Mouse (Mus musculus): ENCODE results near the gene Myrf. TPM values are rescaled to one million over a fixed set of nuclear protein-coding genes. Genes with fewer than 3 reads are reported as not detected.
A peak's percentile ranks its signal among the peaks of the same experiment; 100 is the strongest.
"Not testable (repeated sequence)": the region's sequence is repeated elsewhere in the genome, so short reads cannot be mapped to it uniquely, and the experiment has no call there.

Myrf gene
- total RNA-seq, 2 experiments from 2014 or later: 1.6 to 1.8 TPM

DNA sequence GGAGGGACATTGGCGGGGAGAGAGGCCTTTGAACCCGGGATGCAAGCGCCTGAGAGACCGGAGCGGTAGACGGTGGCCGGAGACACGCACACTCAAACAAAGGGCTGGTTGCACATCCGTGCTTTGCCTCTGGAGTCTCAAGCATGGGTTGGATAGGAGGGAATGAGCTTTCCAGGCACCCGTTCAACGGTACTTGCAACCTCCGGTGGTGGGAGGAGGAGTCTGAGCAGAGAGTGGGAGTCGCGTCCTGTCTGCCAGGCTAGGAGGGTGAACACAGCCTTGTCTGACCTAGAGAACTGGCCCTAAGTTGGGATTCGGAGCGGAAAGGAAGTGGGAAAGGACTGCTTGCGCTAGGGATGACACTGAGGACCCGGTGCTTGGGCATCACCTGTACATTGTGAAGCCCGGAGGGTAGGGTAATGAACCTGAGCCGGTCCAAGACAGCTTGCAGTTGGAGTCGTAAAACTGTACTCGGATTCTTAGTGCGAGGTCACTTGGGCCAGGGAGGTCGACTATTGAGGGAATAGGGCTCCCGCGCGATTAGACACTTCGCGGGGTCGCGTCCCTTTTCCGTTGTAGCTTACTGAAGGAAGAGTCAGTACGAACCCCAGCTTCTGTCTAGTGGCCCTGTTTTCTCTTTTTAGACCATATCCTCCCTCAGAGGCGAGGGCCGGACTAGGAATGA is 57.1 kb downstream of the Myrf start:
- intact Hi-C loops (cut with DNase I): no loop called here
- DNase-seq: peak; percentile 74

DNA sequence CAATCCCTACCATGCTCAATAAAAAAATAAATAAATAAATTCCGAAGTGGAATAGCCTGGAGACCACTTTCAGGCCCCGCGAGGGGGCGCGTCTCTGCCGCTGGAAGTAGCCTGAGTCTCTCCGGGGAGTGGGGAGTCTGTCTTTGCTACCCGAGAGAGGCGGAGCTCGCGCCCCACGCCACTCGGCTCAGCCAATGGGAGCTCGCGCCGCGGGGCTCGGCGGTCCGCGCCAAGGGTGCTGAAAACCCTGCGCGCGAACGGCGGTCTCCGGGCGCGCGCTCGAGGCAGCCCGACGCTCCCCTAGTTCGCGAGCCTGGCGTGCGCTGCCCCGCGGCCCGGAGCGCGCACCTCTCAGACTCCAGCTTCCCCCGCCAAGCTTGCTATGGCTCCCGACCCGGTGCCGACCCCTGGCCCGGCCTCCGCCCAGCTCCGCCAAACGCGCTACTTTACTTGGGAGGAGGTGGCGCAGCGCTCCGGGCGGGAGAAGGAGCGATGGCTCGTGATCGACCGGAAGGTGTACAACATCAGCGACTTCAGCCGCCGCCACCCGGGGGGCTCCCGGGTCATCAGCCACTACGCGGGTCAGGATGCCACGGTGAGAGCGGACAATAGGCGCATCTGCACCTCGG is 57.8 kb downstream of the Myrf start, which contains the start of gene Fads1:
Gene Fads1 (plus strand): TSS at position 219 of the 629 bp plus-strand sequence.
- intact Hi-C loops (cut with DNase I): no loop called here
- DNase-seq: peak; percentile 97

DNA sequence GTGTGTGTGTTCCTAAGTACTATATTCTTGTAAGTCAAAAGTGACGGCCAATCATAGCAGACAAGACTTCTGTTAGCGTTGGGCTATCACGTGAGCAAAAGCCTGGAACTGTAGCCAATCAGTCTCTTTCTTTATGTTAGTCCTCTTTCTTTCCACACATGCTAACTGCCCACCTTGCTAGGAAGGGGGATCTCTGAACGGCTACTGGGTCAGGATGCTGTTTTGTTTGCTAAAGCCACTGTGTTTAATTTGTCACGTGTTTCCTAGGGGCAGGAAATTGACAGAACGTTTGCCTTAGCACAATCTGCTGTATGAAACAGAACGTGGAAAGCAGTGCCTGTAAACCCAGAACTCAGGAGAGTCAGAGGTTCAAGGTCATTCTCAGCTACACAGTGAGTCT is 58.4 kb downstream of the Myrf start:
- no peak for DNase-seq
- intact Hi-C loops (cut with DNase I): no loop called here

DNA sequence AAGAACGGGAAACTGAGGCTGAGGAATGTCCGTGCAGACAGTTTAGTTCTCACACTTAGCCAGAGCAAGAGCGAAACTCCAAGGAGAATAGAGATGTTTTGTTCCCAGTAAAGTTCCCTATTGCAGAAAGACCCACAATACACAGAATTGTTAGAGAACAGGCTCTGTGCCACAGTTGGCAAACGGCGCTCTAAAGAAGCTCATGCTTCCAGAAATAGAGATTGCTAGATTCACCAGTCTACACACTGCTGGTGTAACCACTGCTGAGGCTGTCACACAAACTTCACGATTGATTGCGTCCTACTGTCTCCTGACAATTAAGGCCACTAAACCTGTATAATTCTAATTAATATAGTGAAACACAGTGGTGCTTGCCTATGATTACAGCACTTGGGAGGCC is 59.3 kb downstream of the Myrf start:
- intact Hi-C loops (cut with DNase I): no loop called here
- DNase-seq: no peak

DNA sequence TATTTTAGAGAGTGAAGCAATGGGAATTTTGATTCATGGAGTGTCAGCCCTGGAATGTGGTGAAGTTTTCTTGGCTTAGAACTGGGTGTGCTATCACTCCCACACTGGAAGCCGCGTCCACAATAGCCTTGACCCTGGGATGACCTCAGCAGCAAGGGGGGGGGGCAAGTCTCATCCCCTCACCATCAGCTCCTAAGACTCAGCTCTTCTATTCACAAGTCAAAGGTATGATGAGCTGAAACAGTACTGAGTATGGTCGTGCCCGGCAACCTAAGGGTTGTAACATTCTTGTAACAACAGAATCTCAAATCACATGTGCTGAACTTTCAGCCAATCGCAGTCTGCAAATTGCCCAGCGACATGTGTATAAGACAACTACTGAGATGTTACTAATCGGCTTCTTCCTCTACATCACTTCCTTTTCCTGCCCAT is 63.6 kb downstream of the Myrf start:
- intact Hi-C loops (cut with DNase I): no loop called here
- DNase-seq: no peak

DNA sequence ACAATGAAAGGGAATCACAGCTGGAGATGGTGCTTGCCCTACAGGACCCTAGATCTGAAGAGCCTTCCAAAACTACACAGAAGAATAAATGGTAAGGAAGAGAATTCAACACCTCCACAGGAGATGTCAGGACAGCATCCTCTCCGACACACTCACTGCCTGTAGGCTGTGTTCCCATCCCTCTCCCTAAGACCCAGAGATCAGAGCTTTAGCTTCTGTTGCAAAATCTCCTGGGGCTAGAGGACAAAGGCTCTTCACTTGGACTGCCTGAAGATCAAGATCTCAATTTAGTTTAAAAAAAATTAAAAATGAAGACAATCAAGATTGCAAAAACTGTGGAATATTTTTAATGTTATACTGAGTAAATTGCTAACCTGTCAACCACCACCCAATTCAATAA is 64.1 kb downstream of the Myrf start:
- no peak for DNase-seq
- intact Hi-C loops (cut with DNase I): no loop called here

DNA sequence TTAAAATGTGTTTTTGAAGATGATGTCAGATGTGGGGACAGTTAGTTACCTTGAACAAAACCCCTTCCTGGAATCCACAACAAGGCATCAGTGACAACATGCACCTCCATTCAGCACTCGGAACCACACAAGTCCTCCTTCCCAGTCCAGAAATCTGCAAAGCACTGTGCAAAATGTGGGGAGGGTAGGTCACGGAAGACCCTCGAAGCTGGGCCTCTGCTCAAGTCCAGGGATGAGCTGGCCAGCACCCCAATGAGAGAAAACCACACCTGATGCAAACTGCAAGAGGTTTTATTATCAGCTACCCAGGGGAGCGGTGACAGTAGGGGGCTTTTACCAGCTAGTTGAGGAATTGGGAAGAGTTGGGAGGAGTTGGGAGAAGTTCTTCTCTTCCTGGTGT is 65.6 kb downstream of the Myrf start:
- intact Hi-C loops (cut with DNase I): no loop called here
- no peak for DNase-seq

DNA sequence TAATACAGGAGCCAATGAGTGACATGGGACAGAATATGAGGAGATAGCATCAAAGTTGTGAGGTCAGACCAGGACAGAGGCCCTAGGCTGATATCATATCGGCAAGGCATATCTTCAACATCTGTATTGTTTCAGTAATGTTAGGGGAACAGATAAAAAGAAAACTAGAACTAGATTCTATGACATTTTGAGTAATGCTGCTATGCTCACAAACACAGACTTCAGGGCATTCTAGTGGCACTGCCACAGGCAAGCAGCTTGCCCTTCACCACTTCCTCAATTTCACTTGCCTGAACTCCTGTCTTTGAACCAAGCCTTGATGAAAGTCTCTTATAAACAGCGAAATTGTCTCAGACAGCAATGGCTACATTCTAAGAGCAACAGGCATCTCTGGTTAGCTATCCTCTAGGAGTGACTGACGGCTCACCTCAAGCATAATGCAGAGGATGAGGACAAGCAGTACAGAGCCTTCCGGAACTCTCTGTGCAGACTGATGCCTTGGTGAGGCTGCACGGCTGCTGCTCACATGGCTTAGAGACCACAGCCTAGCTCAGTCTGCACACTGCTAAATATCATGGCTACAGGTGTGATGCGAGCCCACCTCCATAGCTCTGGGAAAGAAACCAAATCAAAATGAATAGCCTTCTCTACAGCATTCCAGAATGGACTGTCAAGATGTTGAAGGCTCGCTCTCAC is 66.6 kb downstream of the Myrf start:
- intact Hi-C loops (cut with DNase I): no loop called here
- DNase-seq: no peak

DNA sequence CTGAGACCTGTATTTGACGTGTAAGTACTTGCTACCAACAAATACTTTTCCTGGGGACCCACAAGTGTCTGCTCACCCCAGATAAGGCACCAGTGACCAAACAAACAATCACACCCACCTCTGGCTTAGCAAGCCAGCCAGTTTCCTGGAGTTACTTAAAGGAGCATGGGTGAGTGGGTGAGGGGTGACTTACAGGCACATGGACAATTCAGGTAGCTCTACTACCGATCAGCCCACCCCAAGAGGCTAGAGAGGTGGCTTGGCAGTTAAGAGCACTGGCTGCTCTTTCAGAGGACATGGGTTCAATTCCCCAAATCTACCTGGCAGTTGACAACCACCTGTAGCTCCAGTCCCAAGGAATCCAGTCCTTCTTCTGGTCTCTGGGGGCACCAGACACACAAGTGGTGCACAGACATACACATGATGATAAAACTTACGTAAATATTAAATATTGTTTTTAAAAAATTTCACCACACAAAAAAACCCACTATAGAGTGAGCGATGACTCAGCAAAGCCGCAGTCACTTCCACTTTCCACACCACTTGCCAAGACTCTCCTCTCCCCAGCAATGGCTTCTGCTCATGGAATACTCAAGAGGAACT is 67.3 kb downstream of the Myrf start:
- intact Hi-C loops (cut with DNase I): no loop called here
- DNase-seq: no peak

DNA sequence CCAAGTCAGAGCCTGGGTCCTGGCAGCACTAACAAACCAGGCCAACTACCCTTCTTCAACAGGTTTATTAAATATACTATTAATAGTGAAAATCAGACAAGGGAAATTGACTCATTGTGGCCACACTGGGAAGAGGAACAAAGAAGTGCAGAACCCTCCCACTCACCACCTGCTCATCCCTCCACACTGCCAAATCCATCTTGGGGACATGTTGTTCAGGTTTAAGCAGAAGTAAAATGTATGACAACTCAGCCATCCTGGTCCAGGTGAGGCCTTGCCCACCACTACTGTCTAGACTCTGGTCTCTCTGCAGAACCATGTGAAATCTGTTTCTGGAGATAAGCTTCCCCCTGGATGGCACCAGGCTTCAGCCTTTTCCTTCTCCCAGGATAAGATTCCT is 68.7 kb downstream of the Myrf start:
- intact Hi-C loops (cut with DNase I): no loop called here
- DNase-seq: no peak

DNA sequence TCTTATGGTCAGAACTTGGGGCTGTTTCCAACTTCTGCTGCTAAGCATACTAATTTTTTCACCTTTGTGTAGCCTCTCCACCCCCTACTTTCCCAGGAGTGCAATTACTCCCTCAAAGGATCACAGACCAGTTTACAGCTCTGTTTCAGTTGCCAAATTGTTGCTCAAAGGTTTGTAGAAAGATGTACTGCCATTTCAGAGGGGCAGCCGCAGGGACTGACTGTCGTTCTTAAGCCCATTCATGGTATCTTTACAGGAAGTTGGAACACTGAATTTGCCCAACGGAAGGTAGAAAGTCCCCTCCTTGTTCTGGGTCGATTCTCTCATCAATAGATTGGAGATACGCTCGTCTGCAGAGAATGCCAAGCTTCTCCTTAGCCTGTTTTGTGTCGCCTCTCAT is 69.2 kb downstream of the Myrf start:
- no peak for DNase-seq
- intact Hi-C loops (cut with DNase I): no loop called here

DNA sequence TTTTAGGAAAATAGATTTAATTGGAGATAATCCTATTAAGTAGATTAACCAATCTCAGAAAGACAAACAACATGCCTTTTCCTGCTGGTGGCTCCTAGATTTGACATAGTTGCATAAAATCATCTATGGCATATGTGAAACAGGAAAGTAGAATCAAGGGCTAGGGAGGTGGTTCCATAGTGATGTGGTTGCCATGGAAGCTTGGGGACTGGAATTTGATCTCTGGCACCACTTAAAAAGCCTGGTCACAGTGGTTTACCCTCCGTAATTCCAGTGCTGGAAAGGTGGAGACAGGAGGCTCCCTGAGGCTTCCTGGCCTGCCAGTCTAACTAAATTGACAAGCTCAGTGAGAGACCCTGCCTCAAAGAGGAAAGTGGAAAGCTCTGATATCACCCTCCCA is 70.1 kb downstream of the Myrf start:
- DNase-seq: no peak
- intact Hi-C loops (cut with DNase I): no loop called here

DNA sequence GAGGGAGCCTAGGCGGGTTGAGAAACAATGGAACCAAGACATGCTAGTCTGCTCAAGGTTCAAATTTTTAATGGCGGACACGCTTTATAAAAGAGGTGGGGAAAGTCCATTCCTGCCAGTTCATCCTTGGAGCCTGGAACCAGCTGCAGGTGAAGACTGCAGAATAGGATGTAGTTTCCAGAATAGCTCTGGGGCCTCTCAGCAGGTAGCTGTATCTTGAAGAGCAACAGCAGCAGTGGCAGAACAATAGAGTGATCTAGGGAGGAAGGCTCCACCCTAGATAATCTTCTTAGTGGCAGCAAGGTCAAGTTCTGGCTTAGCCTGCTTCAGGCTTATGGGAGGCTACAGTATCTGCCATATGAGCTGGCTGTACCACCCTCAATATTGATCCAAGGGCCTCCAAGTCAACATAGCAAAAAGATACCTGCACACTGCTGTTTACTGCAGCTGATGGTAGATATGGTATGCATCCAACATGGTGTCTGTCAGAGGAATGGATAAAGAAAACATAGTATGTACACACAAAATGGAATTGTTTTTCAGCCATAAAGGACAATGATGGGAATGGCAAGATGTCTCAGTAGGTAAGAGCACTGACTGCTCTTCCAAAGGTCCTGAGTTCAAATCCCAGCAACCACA is 70.7 kb downstream of the Myrf start:
- intact Hi-C loops (cut with DNase I): not testable (repeated sequence)

DNA sequence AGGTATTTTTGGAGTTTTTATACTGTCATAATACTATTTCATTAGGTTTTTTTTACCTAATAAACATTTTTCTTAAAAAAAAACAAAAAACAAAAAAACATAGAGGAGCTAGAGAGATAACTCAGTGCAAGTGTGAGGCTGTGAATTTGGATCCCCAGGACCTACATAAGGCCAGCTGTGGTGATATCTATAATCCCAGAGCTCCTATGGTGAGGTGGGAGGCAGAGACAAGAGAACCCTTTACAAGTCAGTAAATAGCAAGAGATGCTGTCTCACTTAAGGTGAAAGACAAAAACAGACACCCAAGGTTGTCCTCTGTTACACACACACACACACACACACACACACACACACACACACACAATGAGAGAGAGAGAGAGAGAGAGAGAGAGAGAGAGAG is 71.4 kb downstream of the Myrf start:
- intact Hi-C loops (cut with DNase I): no loop called here
- no peak for DNase-seq

More for the DNA sequence above, 70.7 kb downstream of the Myrf start:
- DNase-seq: not testable (repeated sequence)

DNA sequence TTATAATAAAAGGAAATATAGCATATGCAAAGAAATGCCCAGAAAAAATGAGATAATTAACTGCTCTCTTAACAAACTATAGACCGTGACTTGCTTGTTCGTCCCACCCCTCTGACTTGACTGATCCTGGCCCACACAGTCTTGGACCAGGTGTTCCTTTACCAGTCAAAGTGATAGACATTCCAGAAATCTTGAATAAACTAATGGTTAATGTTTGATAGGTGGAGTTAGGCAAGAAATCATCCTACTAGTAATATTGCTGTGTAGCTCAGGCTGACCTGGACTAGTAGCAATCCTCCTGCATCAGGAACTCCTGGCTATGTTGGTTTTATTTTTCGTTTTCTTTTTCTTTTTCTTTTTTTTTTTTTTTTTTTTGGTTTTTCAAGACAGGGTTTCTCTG is 72.1 kb downstream of the Myrf start:
- intact Hi-C loops (cut with DNase I): no loop called here
- no peak for DNase-seq

DNA sequence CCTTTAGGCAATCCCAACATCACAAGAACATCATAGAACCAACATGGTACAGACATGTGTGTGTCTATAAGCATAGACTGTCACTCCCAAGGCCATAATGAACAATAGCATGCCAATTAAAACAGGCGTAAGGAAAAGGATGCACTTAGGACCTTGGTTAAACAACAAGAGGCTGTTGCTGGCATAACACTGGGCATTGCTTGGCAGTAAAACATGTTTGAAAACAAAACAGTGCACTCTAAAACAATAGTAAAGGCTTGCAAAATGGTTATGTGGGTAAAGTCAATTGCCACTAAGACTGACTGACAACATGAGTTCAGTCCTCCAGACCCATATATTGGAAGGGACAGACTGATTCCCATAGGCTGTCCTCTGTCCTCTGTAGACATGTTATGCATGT is 72.6 kb downstream of the Myrf start:
- intact Hi-C loops (cut with DNase I): no loop called here
- no peak for DNase-seq

DNA sequence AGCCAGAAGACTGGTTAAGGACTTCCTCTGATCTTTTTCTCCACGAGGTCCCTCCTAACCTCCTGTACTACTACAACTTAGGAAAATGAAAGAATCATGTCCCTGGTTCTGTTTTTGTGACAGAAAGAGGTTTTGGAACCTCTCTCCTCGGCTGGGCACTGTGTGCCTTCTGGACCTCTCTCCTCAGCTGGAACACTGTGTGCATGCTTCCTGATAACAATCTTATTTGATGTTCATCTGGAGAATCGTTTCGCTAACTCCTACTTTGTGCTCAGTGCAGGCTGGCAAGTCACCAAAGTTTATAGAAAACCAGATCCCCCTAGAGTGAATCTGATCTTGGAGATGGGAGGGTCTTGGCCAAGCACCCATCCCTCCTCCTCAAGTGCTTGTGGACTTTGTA is 73.4 kb downstream of the Myrf start:
- no peak for DNase-seq
- intact Hi-C loops (cut with DNase I): no loop called here

DNA sequence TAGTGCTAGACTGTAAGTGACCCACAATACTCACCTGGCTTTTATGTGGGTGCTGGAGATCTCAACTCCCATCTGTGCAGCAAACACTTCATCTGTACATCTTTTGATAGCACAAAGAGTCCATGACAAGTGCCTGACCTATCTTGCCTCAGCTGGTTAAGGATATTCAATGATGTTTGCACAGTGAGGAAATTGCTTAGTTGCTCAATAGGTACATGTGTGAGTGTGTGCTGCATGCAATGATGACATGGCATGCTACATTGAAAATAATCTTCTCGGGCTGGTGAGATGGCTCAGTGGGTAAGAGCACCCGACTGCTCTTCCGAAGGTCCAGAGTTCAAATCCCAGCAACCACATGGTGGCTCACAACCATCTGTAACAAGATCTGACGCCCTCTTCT is 74.6 kb downstream of the Myrf start:
- DNase-seq; intact Hi-C loops (cut with DNase I): not testable (repeated sequence)

DNA sequence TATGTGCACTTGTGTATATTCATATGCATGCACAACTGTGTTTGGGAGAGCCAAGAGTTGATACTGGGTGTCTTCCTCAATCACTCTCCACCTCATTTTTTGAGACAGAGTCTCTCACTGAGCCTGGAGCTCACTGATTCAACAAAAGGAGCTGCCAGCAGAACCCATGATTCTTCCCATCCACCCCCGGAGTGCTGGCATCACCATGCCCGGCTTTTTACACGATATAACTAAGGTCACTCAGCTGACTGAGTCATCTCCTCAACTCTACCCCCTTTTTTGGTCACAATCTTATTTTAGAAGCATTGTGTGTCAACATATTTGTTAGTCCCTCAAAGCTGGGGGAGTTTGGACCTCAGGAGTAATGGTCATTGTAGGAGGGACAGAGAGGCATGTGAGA is 76.7 kb downstream of the Myrf start:
- intact Hi-C loops (cut with DNase I): no loop called here
- no peak for DNase-seq

Data from left cerebral cortex, postnatal 4 days (tissue).